Mouse (Mus musculus) bone marrow macrophage, adult 2 months (primary cell): ENCODE measurements around the gene Pnpt1. TPM values are rescaled to one million over a fixed set of nuclear protein-coding genes. Genes with fewer than 3 reads are reported as not detected.
A peak's percentile ranks its signal among the peaks of the same experiment; 100 is the strongest.

Experiments
- H3K27ac ChIP-seq: 2 replicates; pipeline ENCODE4 v1.5.1; 2012; ENCODE audit warnings: low read depth, low read length; ENCODE audit not compliant: insufficient read depth
- H3K4me1 ChIP-seq: 2 replicates; pipeline ENCODE4 v1.6.1; 2012; ENCODE audit warnings: low read length; ENCODE audit not compliant: control insufficient read depth, insufficient read depth
- H3K4me3 ChIP-seq: 2 replicates; pipeline ENCODE4 v1.5.1; 2012; ENCODE audit warnings: mild to moderate bottlenecking, low read length, moderate library complexity; ENCODE audit not compliant: insufficient read depth
- CTCF ChIP-seq: IDR thresholded peaks from 2 replicates; pipeline ENCODE4 v1.5.1; 2012; ENCODE audit warnings: low read depth, mild to moderate bottlenecking, low read length, moderate library complexity
- POLR2A ChIP-seq: IDR thresholded peaks from 2 replicates; pipeline ENCODE4 v1.6.1; 2012; ENCODE audit warnings: mild to moderate bottlenecking, low read depth, low read length, borderline replicate concordance
- polyA plus RNA-seq: library from polyadenylated mRNA; stranded (reverse); fragments of >200 nt; gene quantifications from 2 replicates; pipeline ENCODE4 v1.2.4, GENCODE M21; 2012; ENCODE audit not compliant: missing spikeins, insufficient read depth, insufficient read length

Gene Pnpt1
- polyA plus RNA-seq = 22.5 and 24.9 TPM in 2 replicates

GRCm38 (mm10) chr11:29130385-29131355 is at the start of gene Pnpt1:
Gene Pnpt1 (plus strand): TSS chr11:29130744.
- Histone ChIP-seq H3K4me1 (peaks cover 2% of the 10 kb centered on the region), H3K4me3 (peak within 1 kb of the TSS; percentile 67), H3K27ac (no peak within 1 kb of the TSS)
- no peak for TF ChIP-seq CTCF
- TF ChIP-seq POLR2A = no peak

GRCm38 (mm10) chr11:29092403-29092802 is 38.1 kb upstream of the Pnpt1 start:
- no peak for TF ChIP-seq POLR2A
- no peak for TF ChIP-seq CTCF
- H3K4me1 ChIP-seq = no peaks in the 10 kb centered on the region
- no peak overlapping the region for H3K4me3 ChIP-seq
- no peak overlapping the region for H3K27ac ChIP-seq

GRCm38 (mm10) chr11:29098926-29099325 is 31.6 kb upstream of the Pnpt1 start:
- Histone ChIP-seq H3K27ac (no peak overlapping the region), H3K4me3 (no peak overlapping the region), H3K4me1 (no peaks in the 10 kb centered on the region)
- TF ChIP-seq CTCF = no peak

GRCm38 (mm10) chr11:29129862-29130384 is 621 bp upstream of the Pnpt1 start:
- TF ChIP-seq CTCF (no peak), POLR2A (no peak)
- Histone ChIP-seq H3K4me1 (peaks cover 2% of the 10 kb centered on the region), H3K4me3 (peak overlapping the region; percentile 67), H3K27ac (no peak overlapping the region)

- H3K4me3 ChIP-seq = no peak overlapping the region
- TF ChIP-seq CTCF (no peak), POLR2A (no peak)
- H3K4me1 ChIP-seq = no peaks in the 10 kb centered on the region
- H3K27ac ChIP-seq = no peak overlapping the region
Measured at GRCm38 (mm10) chr11:29140671-29141070, 10.1 kb downstream of the Pnpt1 start.

- TF ChIP-seq POLR2A (no peak), CTCF (no peak)
- no peak overlapping the region for H3K4me3 ChIP-seq
- peaks cover 18% of the 10 kb centered on the region for H3K4me1 ChIP-seq
- H3K27ac ChIP-seq = peak overlapping the region; percentile 67
Measured at GRCm38 (mm10) chr11:29148901-29149300, 18.4 kb downstream of the Pnpt1 start.

GRCm38 (mm10) chr11:29163569-29163968 is 33.0 kb downstream of the Pnpt1 start:
- TF ChIP-seq CTCF (no peak), POLR2A (no peak)
- Histone ChIP-seq H3K27ac (no peak overlapping the region), H3K4me3 (no peak overlapping the region), H3K4me1 (no peaks in the 10 kb centered on the region)

GRCm38 (mm10) chr11:29171959-29172391 is 41.4 kb downstream of the Pnpt1 start:
- Histone ChIP-seq H3K27ac (peak overlapping the region; percentile 46), H3K4me3 (peak overlapping the region; percentile 85), H3K4me1 (peaks cover 7% of the 10 kb centered on the region)
- TF ChIP-seq CTCF = no peak
- TF ChIP-seq POLR2A = no peak

GRCm38 (mm10) chr11:29172563-29173124 is 42.1 kb downstream of the Pnpt1 start, which contains the start of gene Ppp4r3b:
Gene Ppp4r3b (plus strand): TSS chr11:29172890.
- Histone ChIP-seq H3K4me3 (peak within 1 kb of the TSS; percentile 85), H3K4me1 (peaks cover 7% of the 10 kb centered on the region), H3K27ac (peak within 1 kb of the TSS; percentile 92)
- TF ChIP-seq CTCF (no peak), POLR2A (no peak)

GRCm38 (mm10) chr11:29173125-29173631 is 42.6 kb downstream of the Pnpt1 start:
- H3K27ac ChIP-seq = peak overlapping the region; percentile 92
- H3K4me3 ChIP-seq = peak overlapping the region; percentile 85
- peaks cover 7% of the 10 kb centered on the region for H3K4me1 ChIP-seq
- TF ChIP-seq POLR2A (no peak), CTCF (no peak)
